ENCODE assay signal across 8 mouse cellular contexts in the genomic region with DNA sequence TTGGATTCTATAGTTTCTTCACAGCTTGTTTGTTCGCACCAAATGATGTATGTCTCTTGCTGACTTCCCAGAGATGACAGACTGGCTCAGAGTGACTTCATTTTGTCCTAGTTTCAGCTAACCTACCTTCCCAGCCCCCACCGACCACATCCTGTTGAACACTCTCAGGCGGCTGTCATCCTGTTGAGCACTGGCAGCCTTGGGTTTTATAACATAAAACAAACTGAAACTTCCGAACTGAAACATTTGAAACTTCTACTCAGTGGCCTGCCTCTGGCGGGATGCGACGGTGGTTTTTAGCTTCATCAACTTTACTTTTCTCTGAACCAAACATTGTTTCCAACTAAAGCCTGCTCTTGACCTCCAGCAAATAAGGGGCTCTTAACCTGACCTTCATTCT. TPM values are rescaled to one million over a fixed set of nuclear protein-coding genes. Genes with fewer than 3 reads are reported as not detected.
DNase-seq lines count a peak whose midpoint lies in the region; ATAC-seq and TF ChIP-seq lines count a peak whose summit lies in the region.
"Had no signal": no experiment of that assay in that cellular context is flagged by ENCODE, and none has a peak within 500 bp of the region (broad histone marks: within the 10 kb centered on the region; RNA-seq: fewer than 3 reads in every experiment).

No protein-coding gene starts in this region.

- TF ChIP-seq EP300 in lung, postnatal 0 days (IDR thresholded peaks at IDR 0.05) = no peak

- no peaks in the 10 kb centered on the region for H3K9me3 ChIP-seq in lung, postnatal 0 days (ENCODE audit: low read length)
- H3K9me3 ChIP-seq in embryonic facial prominence, embryonic 10.5 days = no peaks in the 10 kb centered on the region
- H3K9me3 ChIP-seq: embryonic facial prominence, embryonic 12.5 days had no signal

- peak; percentile 82 for ATAC-seq in CD4-positive, CD25-positive, alpha-beta regulatory T cell, adult 4 months
- ATAC-seq in common myeloid progenitor, adult 5-6 weeks (replicated peaks; ENCODE audit: low read depth, poor library complexity, severe bottlenecking) = peak; percentile 90
- peak; percentile 49; the same call in 1 of the 2 replicates for ATAC-seq in lung, postnatal 0 days

- DNase-seq in lung, postnatal 0 days (ENCODE audit: low spot score) = peak; percentile 50
- peak; percentile 90 to 92 for DNase-seq in spleen, postnatal 36 days (ENCODE audit: low spot score in 2 of 2)
- no peak for DNase-seq in embryonic facial prominence, embryonic 10.5 days (ENCODE audit: low spot score)
- no peak for DNase-seq in frontal cortex, adult 2 months (ENCODE audit: extremely low spot score in 1 of 2, low spot score in 1 of 2)
- no peak for DNase-seq in layer of hippocampus, adult 9-10 months (ENCODE audit: low spot score)

- no peak overlapping the region for H3K4me3 ChIP-seq in lung, postnatal 0 days (ENCODE audit: low read depth, low read length)
- no peak overlapping the region for H3K4me3 ChIP-seq in embryonic facial prominence, embryonic 10.5 days
- H3K4me3 ChIP-seq: embryonic facial prominence, embryonic 12.5 days had no signal

- H3K9ac ChIP-seq in lung, postnatal 0 days (replicated peaks; ENCODE audit: low read depth) = no peak overlapping the region
- H3K9ac ChIP-seq: embryonic facial prominence, embryonic 12.5 days had no signal

- no peaks in the 10 kb centered on the region for H3K27me3 ChIP-seq in lung, postnatal 0 days (replicated peaks; ENCODE audit: insufficient read depth, low read length)
- no peaks in the 10 kb centered on the region for H3K27me3 ChIP-seq in embryonic facial prominence, embryonic 10.5 days (replicated peaks; ENCODE audit: low read depth, poor library complexity, severe bottlenecking)
- H3K27me3 ChIP-seq: embryonic facial prominence, embryonic 12.5 days had no signal

- TF ChIP-seq CTCF in lung, postnatal 0 days (IDR thresholded peaks at IDR 0.05) = no peak

- no peaks in the 10 kb centered on the region for H3K4me1 ChIP-seq in lung, postnatal 0 days (ENCODE audit: insufficient read depth, low read depth, low read length)
- H3K4me1 ChIP-seq in embryonic facial prominence, embryonic 10.5 days = no peaks in the 10 kb centered on the region
- H3K4me1 ChIP-seq: embryonic facial prominence, embryonic 12.5 days had no signal

- WGBS in lung, postnatal 0 days = 19% methylated on average over 7 of the region's 7 CpGs
- 70% methylated on average over 7 of the region's 7 CpGs for WGBS in embryonic facial prominence, embryonic 10.5 days

- no peak overlapping the region for H3K4me2 ChIP-seq in lung, postnatal 0 days (replicated peaks; ENCODE audit: low read depth, low read length)
- H3K4me2 ChIP-seq: embryonic facial prominence, embryonic 12.5 days had no signal

- H3K36me3 ChIP-seq in lung, postnatal 0 days (ENCODE audit: insufficient read depth, low read length) = no peaks in the 10 kb centered on the region
- H3K36me3 ChIP-seq in embryonic facial prominence, embryonic 10.5 days (replicated peaks) = no peaks in the 10 kb centered on the region
- H3K36me3 ChIP-seq: embryonic facial prominence, embryonic 12.5 days had no signal

- H3K27ac ChIP-seq in lung, postnatal 0 days (ENCODE audit: low read length) = no peak overlapping the region
- no peak overlapping the region for H3K27ac ChIP-seq in embryonic facial prominence, embryonic 10.5 days (replicated peaks)
- H3K27ac ChIP-seq: embryonic facial prominence, embryonic 12.5 days had no signal

RNA-seq across cellular contexts. Expression of a gene that starts 14.3 kb away (rescaled TPM):
- polyA plus RNA-seq in CD4-positive, CD25-positive, alpha-beta regulatory T cell, adult 4 months (2017; shearing (Covaris generic)) = 10 to 100 TPM; 24.5 to 30.9 TPM
- 20.2 and 24.9 TPM in 2 replicates for total RNA-seq in common myeloid progenitor, adult 5-6 weeks (2017)
- polyA plus RNA-seq in lung, postnatal 0 days (2015; fragmentation: Nextera tagmentation; extraction: Ambion mirVana) = 3.8 and 4.0 TPM in 2 replicates
- 17.6 and 17.9 TPM in 2 replicates for polyA plus RNA-seq in embryonic facial prominence, embryonic 10.5 days (2016; fragmentation: Nextera tagmentation; extraction: Ambion mirVana)
- 8.6 and 8.7 TPM in 2 replicates for polyA plus RNA-seq in frontal cortex, adult 2 months (2012; rRNA removed)

RNA-seq across cellular contexts. Expression of a gene that starts 17.1 kb away (rescaled TPM):
- polyA plus RNA-seq in CD4-positive, CD25-positive, alpha-beta regulatory T cell, adult 4 months (2017; shearing (Covaris generic)) = 1,000 to 10,000 TPM; 1,557 to 1,698 TPM
- total RNA-seq in common myeloid progenitor, adult 5-6 weeks (2017) = 1,507 and 2,166 TPM in 2 replicates
- 641 and 650 TPM in 2 replicates for polyA plus RNA-seq in lung, postnatal 0 days (2015; fragmentation: Nextera tagmentation; extraction: Ambion mirVana)
- 735 and 738 TPM in 2 replicates for polyA plus RNA-seq in embryonic facial prominence, embryonic 10.5 days (2016; fragmentation: Nextera tagmentation; extraction: Ambion mirVana)
- polyA plus RNA-seq in frontal cortex, adult 2 months (2012; rRNA removed) = 426 and 475 TPM in 2 replicates

RNA-seq across cellular contexts. Expression of a gene that starts 24.7 kb away (rescaled TPM):
- polyA plus RNA-seq in CD4-positive, CD25-positive, alpha-beta regulatory T cell, adult 4 months (2017; shearing (Covaris generic)) = 10 to 100 TPM; 30.3 to 37.4 TPM
- 42.4 and 49.9 TPM in 2 replicates for total RNA-seq in common myeloid progenitor, adult 5-6 weeks (2017)
- polyA plus RNA-seq in lung, postnatal 0 days (2015; fragmentation: Nextera tagmentation; extraction: Ambion mirVana) = 8.4 and 9.3 TPM in 2 replicates
- polyA plus RNA-seq in embryonic facial prominence, embryonic 10.5 days (2016; fragmentation: Nextera tagmentation; extraction: Ambion mirVana) = 17.1 and 18.7 TPM in 2 replicates
- polyA plus RNA-seq in frontal cortex, adult 2 months (2012; rRNA removed) = 25.3 and 26.8 TPM in 2 replicates

RNA-seq across cellular contexts. Expression of a gene that starts 53.9 kb away (rescaled TPM):
- 10 to 100 TPM; 13.6 to 27.9 TPM for polyA plus RNA-seq in CD4-positive, CD25-positive, alpha-beta regulatory T cell, adult 4 months (2017; shearing (Covaris generic))
- 10.1 and 15.5 TPM in 2 replicates for total RNA-seq in common myeloid progenitor, adult 5-6 weeks (2017)
- 0.47 and 0.71 TPM in 2 replicates for polyA plus RNA-seq in lung, postnatal 0 days (2015; fragmentation: Nextera tagmentation; extraction: Ambion mirVana)
- polyA plus RNA-seq in embryonic facial prominence, embryonic 10.5 days (2016; fragmentation: Nextera tagmentation; extraction: Ambion mirVana) = 0.96 and 1.1 TPM in 2 replicates
- 5.9 and 6.0 TPM in 2 replicates for polyA plus RNA-seq in frontal cortex, adult 2 months (2012; rRNA removed)

Comparison
In these comparisons a context has a peak if more than half of its experiments do, and no peak if none do; other contexts are left out.
1. DNase-seq: peak in lung, postnatal 0 days (single experiment) and spleen, postnatal 36 days (2 of 2); none in embryonic facial prominence, embryonic 10.5 days (single experiment), frontal cortex, adult 2 months (0 of 2) and layer of hippocampus, adult 9-10 months (single experiment).
2. Peak in every context shown above with its lines, with median percentiles within 50 percentile points of each other: ATAC-seq.